24 mouse cellular contexts compared by ENCODE assay signal in genomic region chr4:76223720-76224119, GRCm38 (mm10).
DNase-seq lines count a peak whose midpoint lies in the region; ATAC-seq lines count a peak whose summit lies in the region.
"Had no signal": no experiment of that assay in that cellular context is flagged by ENCODE, and none has a peak within 500 bp of the region (broad histone marks: within the 10 kb centered on the region; RNA-seq: fewer than 3 reads in every experiment).

No protein-coding gene starts in this region.

- no peaks in the 10 kb centered on the region for H3K36me3 ChIP-seq in forebrain, embryonic 12.5 days (replicated peaks)
- no peaks in the 10 kb centered on the region for H3K36me3 ChIP-seq in midbrain, embryonic 16.5 days (ENCODE audit: control insufficient read depth, insufficient read depth, low read length)
- H3K36me3 ChIP-seq: hindbrain, embryonic 13.5 days; stomach, embryonic 15.5 days had no signal

- no peak overlapping the region for H3K27ac ChIP-seq in forebrain, embryonic 12.5 days
- H3K27ac ChIP-seq in midbrain, embryonic 16.5 days (ENCODE audit: low read length) = 0 out of 2 replicates have a peak overlapping the region, but pooled peaks have one; percentile 11
- H3K27ac ChIP-seq: gastrocnemius, adult 2 months; hindbrain, embryonic 13.5 days; kidney, postnatal 0 days; liver, embryonic 14.5 days; stomach, embryonic 15.5 days had no signal

- no peaks in the 10 kb centered on the region for H3K9me3 ChIP-seq in forebrain, embryonic 12.5 days
- no peaks in the 10 kb centered on the region for H3K9me3 ChIP-seq in midbrain, embryonic 16.5 days (replicated peaks; ENCODE audit: control insufficient read depth, low read length, poor library complexity, severe bottlenecking)
- H3K9me3 ChIP-seq: hindbrain, embryonic 13.5 days; megakaryocyte, embryonic 14.5 days; stomach, embryonic 15.5 days had no signal

- H3K27me3 ChIP-seq in forebrain, embryonic 12.5 days = no peaks in the 10 kb centered on the region
- no peaks in the 10 kb centered on the region for H3K27me3 ChIP-seq in midbrain, embryonic 16.5 days (ENCODE audit: control insufficient read depth, insufficient read depth, low read depth, low read length)
- H3K27me3 ChIP-seq: hindbrain, embryonic 13.5 days; megakaryocyte, embryonic 14.5 days; Patski; stomach, embryonic 15.5 days had no signal

- 11% methylated on average over 3 of the region's 3 CpGs for WGBS in forebrain, embryonic 12.5 days
- 35% methylated on average over 3 of the region's 3 CpGs for WGBS in midbrain, embryonic 16.5 days

- peaks cover 6% of the 10 kb centered on the region for H3K4me1 ChIP-seq in forebrain, embryonic 12.5 days
- no peaks in the 10 kb centered on the region; the same call in 1 of the 2 replicates for H3K4me1 ChIP-seq in midbrain, embryonic 16.5 days (ENCODE audit: control insufficient read depth, insufficient read depth, low read length)
- H3K4me1 ChIP-seq: megakaryocyte, embryonic 14.5 days; stomach, embryonic 15.5 days had no signal

- no peak overlapping the region for H3K9ac ChIP-seq in forebrain, embryonic 12.5 days
- H3K9ac ChIP-seq in midbrain, embryonic 16.5 days (ENCODE audit: low read depth, low read length) = no peak overlapping the region
- H3K9ac ChIP-seq: hindbrain, embryonic 13.5 days; liver, embryonic 14.5 days; lung, embryonic 14.5 days; stomach, embryonic 15.5 days had no signal

- H3K4me3 ChIP-seq in forebrain, embryonic 12.5 days (replicated peaks) = no peak overlapping the region
- H3K4me3 ChIP-seq in midbrain, embryonic 16.5 days (ENCODE audit: low read depth, low read length) = no peak overlapping the region
- H3K4me3 ChIP-seq: gastrocnemius, adult 2 months; hindbrain, embryonic 13.5 days; megakaryocyte, embryonic 14.5 days; stomach, embryonic 15.5 days had no signal

- H3K4me2 ChIP-seq in forebrain, embryonic 12.5 days = no peak overlapping the region
- H3K4me2 ChIP-seq in midbrain, embryonic 16.5 days (ENCODE audit: low read length) = no peak overlapping the region
- H3K4me2 ChIP-seq: hindbrain, embryonic 13.5 days; lung, embryonic 14.5 days; stomach, embryonic 15.5 days had no signal

- peak; percentile 86; the same call in 1 of the 2 replicates for ATAC-seq in forebrain, embryonic 12.5 days (ENCODE audit: low FRiP score)
- no peak for ATAC-seq in midbrain, embryonic 16.5 days
- ATAC-seq: Patski had no signal

- DNase-seq in embryo, embryonic 10 days (ENCODE audit: low spot score) = peak; percentile 16
- DNase-seq in embryo, embryonic 11 days = no peak
- peak; percentile 58 for DNase-seq in Muller cell, postnatal 12 days (ENCODE audit: inconsistent ontology term)
- no peak for DNase-seq in right cerebral cortex, adult 2 months (ENCODE audit: low spot score in 2 of 2)
- no peak for DNase-seq in cerebellum, postnatal 10 days
- no peak for DNase-seq in lung, postnatal 14 days
- DNase-seq: adrenal gland, adult 2 months; cerebellum, adult 11-12 months; cerebellum, postnatal 25 days; gastrocnemius, adult 2 months; kidney, adult 2 months; layer of hippocampus, adult 9-11 months; lung, embryonic 14.5 days; lung, postnatal 36 days; thymus, adult 18-20 months; thymus, postnatal 36 days had no signal

Comparison
In these comparisons a context has a peak if more than half of its experiments do, and no peak if none do; other contexts are left out.
1. DNase-seq: peak in embryo, embryonic 10 days (single experiment) and Muller cell, postnatal 12 days (single experiment); none in embryo, embryonic 11 days (single experiment), right cerebral cortex, adult 2 months (0 of 2), cerebellum, postnatal 10 days (0 of 2) and lung, postnatal 14 days (single experiment).